Mouse (Mus musculus): ENCODE data around the gene Elp5. TPM values are rescaled to one million over a fixed set of nuclear protein-coding genes. Genes with fewer than 3 reads are reported as not detected.
"Not testable (repeated sequence)": the region's sequence is repeated elsewhere in the genome, so short reads cannot be mapped to it uniquely, and the experiment has no call there.

The Elp5 gene
- total RNA-seq, 2 experiments from 2014 or later, result 48.3 to 51.5 TPM

- intact Hi-C loops (cut with DNase I), result loop anchor here (10.0 kb wide), 1 partner anchor 639 kb away; the partner anchor contains the start of genes Eno3 and Pfn1
- not testable (repeated sequence) for DNase-seq (ENCODE audit: low spot score)
These were observed 33.9 kb upstream of the Elp5 start for GRCm38 (mm10) chr11:70016177-70016576.

- intact Hi-C loops (cut with DNase I), result loop anchor here (10.0 kb wide), 1 partner anchor 639 kb away; the partner anchor contains the start of genes Eno3 and Pfn1
- no peak for DNase-seq (ENCODE audit: low spot score)
These were observed 33.4 kb upstream of the Elp5 start for GRCm38 (mm10) chr11:70015677-70016076.

GRCm38 (mm10) chr11:70014880-70015558 lies 32.7 kb upstream of the Elp5 start, which contains the start of gene Acadvl:
TSS of gene Acadvl (minus strand) at chr11:70015411.
- peak; percentile 82 for DNase-seq (ENCODE audit: low spot score)
- intact Hi-C loops (cut with DNase I), result loop anchor here (10.0 kb wide), 1 partner anchor 640 kb away; the partner anchor contains the start of genes Eno3 and Pfn1

- intact Hi-C loops (cut with DNase I), result loop anchor here (10.0 kb wide), 1 partner anchor 641 kb away; the partner anchor contains the start of genes Eno3 and Pfn1
- DNase-seq (ENCODE audit: low spot score), result no peak
These were observed 31.7 kb upstream of the Elp5 start for GRCm38 (mm10) chr11:70014051-70014450.

GRCm38 (mm10) chr11:70013408-70013807 lies 31.1 kb upstream of the Elp5 start:
- DNase-seq (ENCODE audit: low spot score), result no peak
- intact Hi-C loops (cut with DNase I), result loop anchor here (10.0 kb wide), 1 partner anchor 641 kb away; the partner anchor contains the start of genes Eno3 and Pfn1

- DNase-seq (ENCODE audit: low spot score), result no peak
- intact Hi-C loops (cut with DNase I), result loop anchor here (10.0 kb wide), 1 partner anchor 642 kb away; the partner anchor contains the start of genes Eno3 and Pfn1
These were observed 30.6 kb upstream of the Elp5 start for GRCm38 (mm10) chr11:70012931-70013330.

GRCm38 (mm10) chr11:70010961-70011360 lies 28.6 kb upstream of the Elp5 start:
- no peak for DNase-seq (ENCODE audit: low spot score)
- intact Hi-C loops (cut with DNase I), result loop anchor here (10.0 kb wide), 1 partner anchor 644 kb away; the partner anchor contains the start of genes Eno3 and Pfn1

GRCm38 (mm10) chr11:70010548-70010947 lies 28.2 kb upstream of the Elp5 start:
- intact Hi-C loops (cut with DNase I), result loop anchor here (10.0 kb wide), 1 partner anchor 644 kb away; the partner anchor contains the start of genes Eno3 and Pfn1
- no peak for DNase-seq (ENCODE audit: low spot score)

GRCm38 (mm10) chr11:70010033-70010432 lies 27.7 kb upstream of the Elp5 start:
- intact Hi-C loops (cut with DNase I), result loop anchor here (10.0 kb wide), 1 partner anchor 645 kb away; the partner anchor contains the start of genes Eno3 and Pfn1
- DNase-seq (ENCODE audit: low spot score), result no peak

- intact Hi-C loops (cut with DNase I), result loop anchor here (5.0 kb wide), 1 partner anchor 73 kb away; no protein-coding TSS in a partner anchor
These were observed 23.2 kb upstream of the Elp5 start for GRCm38 (mm10) chr11:70005521-70005920.

GRCm38 (mm10) chr11:70002471-70002870 lies 20.2 kb upstream of the Elp5 start:
- intact Hi-C loops (cut with DNase I), result no loop called here

More at GRCm38 (mm10) chr11:70005521-70005920, 23.2 kb upstream of the Elp5 start:
- DNase-seq (ENCODE audit: low spot score), result no peak

GRCm38 (mm10) chr11:70001865-70002264 lies 19.5 kb upstream of the Elp5 start:
- intact Hi-C loops (cut with DNase I), result no loop called here
- DNase-seq (ENCODE audit: low spot score), result no peak

More at GRCm38 (mm10) chr11:70002471-70002870, 20.2 kb upstream of the Elp5 start:
- DNase-seq (ENCODE audit: low spot score), result no peak

- DNase-seq (ENCODE audit: low spot score), result no peak
- intact Hi-C loops (cut with DNase I), result no loop called here
These were observed 18.8 kb upstream of the Elp5 start for GRCm38 (mm10) chr11:70001159-70001558.

GRCm38 (mm10) chr11:70000396-70000898 lies 18.1 kb upstream of the Elp5 start, which contains the start of gene Dvl2:
TSS of gene Dvl2 (plus strand) at chr11:70000595.
- DNase-seq (ENCODE audit: low spot score), result peak; percentile 81
- intact Hi-C loops (cut with DNase I), result no loop called here

- DNase-seq (ENCODE audit: low spot score), result no peak
- intact Hi-C loops (cut with DNase I), result loop anchor here (10.0 kb wide), 1 partner anchor 595 kb away; no protein-coding TSS in a partner anchor
These were observed 17.3 kb upstream of the Elp5 start for GRCm38 (mm10) chr11:69999666-70000065.

- intact Hi-C loops (cut with DNase I), result loop anchor here (10.0 kb wide), 1 partner anchor 594 kb away; no protein-coding TSS in a partner anchor
- no peak for DNase-seq (ENCODE audit: low spot score)
These were observed 16.5 kb upstream of the Elp5 start for GRCm38 (mm10) chr11:69998567-69999491.

- peak; percentile 83 for DNase-seq (ENCODE audit: low spot score)
- intact Hi-C loops (cut with DNase I), result loop anchor here (2.0 to 10.0 kb wide), 2 partner anchors 16 to 592 kb away; partner anchors contain the start of gene Ctdnep1
These were observed 14.8 kb upstream of the Elp5 start for GRCm38 (mm10) chr11:69997070-69997509.

- intact Hi-C loops (cut with DNase I), result loop anchor here (2.0 to 10.0 kb wide), 2 partner anchors 16 to 592 kb away; partner anchors contain the start of gene Ctdnep1
- peak; percentile 47 for DNase-seq (ENCODE audit: low spot score)
These were observed 14.1 kb upstream of the Elp5 start for GRCm38 (mm10) chr11:69996161-69997061.
